Mouse (Mus musculus): Measurements from ENCODE around the gene Pax6. TPM values are rescaled to one million over a fixed set of nuclear protein-coding genes. Genes with fewer than 3 reads are reported as not detected.

Gene Pax6
- polyA plus RNA-seq (2014; fragmentation: Illumina TruSeq; extraction: RNeasy Lipid Tissue Mini Kit (QIAGEN cat#74804); ENCODE audit: low read depth, low replicate concordance), result not detected

DNA sequence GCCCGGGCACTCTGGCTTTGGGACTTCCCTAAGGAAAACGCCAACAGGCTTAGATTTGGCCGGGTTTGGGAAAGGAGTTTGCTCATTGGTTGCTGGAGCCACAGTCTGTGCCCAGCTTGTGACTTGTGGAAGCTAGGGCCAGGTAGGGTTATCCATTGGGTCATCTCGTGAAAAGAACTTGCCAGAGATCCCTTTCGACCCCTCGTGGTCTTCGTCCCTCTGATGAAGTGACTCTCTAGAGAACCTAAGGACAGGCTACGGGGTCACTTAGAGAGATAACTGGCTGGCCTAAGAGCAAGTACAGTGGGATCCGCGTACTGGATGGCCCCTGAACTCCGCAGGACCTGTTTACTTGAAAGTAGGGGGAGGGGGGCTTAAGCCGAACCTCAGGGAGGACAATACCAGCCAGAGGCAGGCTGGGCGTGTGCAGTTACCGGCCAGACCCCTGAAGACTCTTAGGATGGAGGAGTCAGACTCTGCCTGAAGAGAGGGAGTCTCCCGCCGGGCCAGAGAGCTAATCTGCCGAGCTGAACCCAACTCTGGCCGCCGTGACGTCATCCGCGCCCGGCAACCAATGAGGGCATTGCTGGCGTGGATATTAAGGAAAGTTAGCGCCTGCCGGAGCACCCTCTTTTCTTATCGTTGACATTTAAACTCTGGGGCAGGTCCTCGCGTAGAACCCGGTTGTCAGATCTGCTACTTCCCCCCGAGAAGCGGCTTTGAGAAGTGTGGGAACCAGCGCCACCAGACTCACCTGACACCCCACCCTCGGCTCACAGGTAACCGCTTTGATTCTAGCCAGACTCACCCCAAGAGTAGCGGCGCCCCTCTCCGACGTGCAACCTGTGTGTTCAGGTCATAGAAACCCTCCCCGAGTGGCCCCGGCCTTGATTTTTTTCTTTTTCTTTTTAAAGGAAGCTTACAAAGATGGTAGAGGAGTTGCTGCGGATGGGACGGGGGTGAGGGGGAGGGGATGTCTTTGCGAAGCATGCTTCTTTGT, at the start of gene Pax6:
Gene Pax6 (plus strand): TSS at position 630 of the 1,000 bp plus-strand sequence.

Other genes with a start within 250 kb of the Pax6 start
- gene Elp4, start 235.7 kb downstream of the Pax6 start, polyA plus RNA-seq (2014; fragmentation: Illumina TruSeq; extraction: RNeasy Lipid Tissue Mini Kit (QIAGEN cat#74804); ENCODE audit: low read depth, low replicate concordance), result 26.1 TPM
- gene Immp1l, start 235.7 kb downstream of the Pax6 start, polyA plus RNA-seq (2014; fragmentation: Illumina TruSeq; extraction: RNeasy Lipid Tissue Mini Kit (QIAGEN cat#74804); ENCODE audit: low read depth, low replicate concordance), result 122 TPM